Mouse (Mus musculus) layer of hippocampus, postnatal 25 days (tissue): Measurements from ENCODE around the gene Dnaaf2. TPM values are rescaled to one million over a fixed set of nuclear protein-coding genes. Genes with fewer than 3 reads are reported as not detected.

ENCODE experiments used
- DNase-seq, 2 experiments: peaks; one replicate each; pipeline ENCODE4 v3.0.0; 2022; ENCODE audit warnings: mixed read lengths in 2 of 2, low spot score in 1 of 2; ENCODE audit errors: extremely low spot score in 1 of 2
- total RNA-seq, 2 experiments: library from RNA; stranded (reverse); gene quantifications; 2 replicates each; pipeline ENCODE4 v1.2.3; 2021

Gene Dnaaf2
- 1 to 10 TPM; 1.9 to 2.1 TPM for total RNA-seq

DNA sequence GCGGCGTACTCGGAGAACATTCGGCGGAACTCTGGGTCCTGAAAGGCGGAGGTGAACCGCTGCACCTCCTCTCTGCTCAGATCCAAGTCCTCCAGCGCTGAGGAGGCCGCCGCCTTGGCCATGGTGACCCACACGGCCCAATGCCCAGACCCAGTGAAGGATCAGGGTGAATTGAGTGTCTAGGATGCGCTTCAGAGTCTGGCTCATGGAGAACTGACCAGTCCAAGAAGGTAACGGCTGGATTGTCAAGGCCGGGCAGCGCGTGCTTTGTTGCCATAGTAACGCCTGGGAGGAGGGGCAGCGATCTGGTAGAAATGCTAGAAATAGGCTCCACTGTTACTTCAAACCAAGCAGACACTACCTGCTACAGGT lies at the start of gene Dnaaf2:
Gene Dnaaf2, minus strand, starts transcription at position 266 of the 372 bp plus-strand sequence.
- peak in 1 of 2 experiments; percentile 47 for DNase-seq

DNA sequence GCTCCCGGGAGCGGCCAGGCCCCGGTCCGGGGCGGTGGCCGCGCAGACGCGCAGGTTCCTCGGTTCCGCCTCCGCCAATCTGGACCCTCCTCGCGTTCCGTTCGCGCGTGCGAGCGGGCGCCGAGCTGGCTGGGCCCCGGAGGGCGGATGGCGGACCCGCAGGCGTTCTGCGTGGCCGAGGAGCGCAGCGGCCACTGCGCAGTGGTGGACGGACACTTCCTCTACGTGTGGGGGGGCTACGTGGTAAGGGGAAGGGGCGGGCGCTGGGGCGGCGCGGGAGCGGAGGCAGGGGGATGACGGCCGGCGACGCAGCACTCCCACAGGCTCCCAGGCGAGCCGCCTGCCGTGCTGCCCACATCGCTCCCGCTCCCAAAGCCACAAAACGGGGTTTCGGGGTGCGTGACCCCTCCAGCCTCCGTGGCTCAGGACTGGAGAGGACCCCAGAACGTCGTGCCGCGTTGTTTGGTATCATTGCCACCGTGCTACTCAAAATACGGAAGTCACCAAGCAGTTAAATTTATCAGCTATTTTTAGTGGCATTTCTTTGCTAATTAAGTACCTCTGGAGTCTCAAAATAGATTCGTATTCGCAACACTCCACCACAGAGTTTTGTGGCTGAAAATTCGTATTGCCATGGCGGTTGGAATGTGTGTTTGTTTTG lies 43.7 kb upstream of the Dnaaf2 start:
- DNase-seq = peak; percentile 59 to 76

GRCm38 (mm10) chr12:69241405-69241770 lies 43.2 kb upstream of the Dnaaf2 start:
- no peak for DNase-seq

DNA sequence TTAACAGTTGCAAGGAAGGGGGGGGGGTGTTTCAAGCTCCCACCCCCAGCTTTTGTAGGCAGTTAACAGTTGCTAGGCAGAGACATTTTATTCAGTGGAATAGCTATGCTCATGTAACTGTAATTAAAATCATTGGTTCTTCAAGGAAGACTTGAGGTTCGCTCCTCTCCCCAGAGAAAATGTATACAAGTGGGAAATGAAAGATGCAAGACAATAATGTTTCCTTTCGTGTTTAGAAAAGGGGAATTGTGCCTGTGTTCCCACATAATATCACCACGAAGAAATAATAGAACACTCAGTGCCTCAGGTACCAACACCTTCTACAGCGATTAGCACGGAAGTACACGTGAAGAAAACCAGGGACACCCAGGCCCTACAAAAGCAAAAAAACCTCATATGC lies 42.6 kb upstream of the Dnaaf2 start, which contains the start of gene Klhdc1:
Gene Klhdc1, plus strand, starts transcription at position 301 of the 400 bp plus-strand sequence.
- DNase-seq = no peak

DNA sequence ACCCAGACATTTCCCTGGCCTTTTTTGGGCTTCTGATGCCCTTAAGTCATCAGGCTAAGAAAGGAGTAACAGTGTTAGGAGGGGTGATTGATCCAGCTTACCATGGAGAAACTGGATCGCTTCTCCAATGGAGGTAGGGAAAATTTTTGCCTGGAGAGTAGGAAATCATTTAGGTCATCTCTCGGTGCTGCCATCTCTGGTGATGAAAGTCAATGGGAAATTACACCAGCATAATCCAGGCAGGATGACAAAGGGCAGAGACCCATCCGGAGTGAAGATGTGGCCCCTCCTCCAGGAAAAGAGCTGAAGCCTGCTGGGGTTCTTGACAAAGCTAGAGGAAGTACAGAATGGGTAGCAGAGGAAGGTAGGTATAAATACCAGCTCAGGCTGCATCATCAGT lies 40.1 kb upstream of the Dnaaf2 start:
- no peak for DNase-seq

- DNase-seq = no peak
Measured at GRCm38 (mm10) chr12:69235782-69236181, 37.6 kb upstream of the Dnaaf2 start.

- no peak for DNase-seq
Measured at GRCm38 (mm10) chr12:69229251-69229650, 31.0 kb upstream of the Dnaaf2 start.

DNA sequence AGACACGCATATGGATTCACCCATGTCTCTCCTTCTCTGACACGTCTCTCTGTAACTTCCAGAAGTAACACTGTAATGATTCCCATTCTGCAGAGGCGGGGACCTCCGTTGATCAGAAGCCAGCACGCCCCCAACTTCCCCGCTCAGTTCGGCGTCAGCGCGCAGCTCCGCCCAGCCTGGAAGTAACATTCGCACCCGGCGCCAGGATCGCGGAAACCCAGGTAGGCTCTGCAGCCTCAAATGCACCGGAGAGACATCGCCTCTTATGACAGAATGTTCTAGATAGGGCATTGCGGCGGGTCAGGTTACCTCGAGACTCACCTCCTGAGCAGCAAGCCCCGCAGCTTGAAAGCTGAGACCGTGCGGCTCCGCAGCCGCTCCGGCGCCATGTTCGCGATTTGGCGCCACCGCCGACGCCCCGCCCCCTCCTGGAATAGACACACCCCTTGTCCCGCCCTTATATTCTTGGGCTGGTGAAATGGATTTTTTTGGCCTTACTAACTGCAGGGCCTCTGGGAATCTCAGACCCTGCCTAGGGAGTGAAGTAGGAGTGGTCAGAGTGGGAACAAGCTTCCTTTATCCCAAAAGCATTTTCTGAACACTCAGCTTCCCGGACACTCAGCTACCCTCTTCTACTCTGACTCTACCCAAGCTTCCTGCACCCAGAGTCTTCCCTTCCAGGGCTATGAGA lies 29.7 kb upstream of the Dnaaf2 start, which contains the start of gene Pole2:
Gene Pole2, minus strand, starts transcription at position 420 of the 691 bp plus-strand sequence.
- peak; percentile 78 to 81 for DNase-seq

GRCm38 (mm10) chr12:69220613-69221277 lies 22.5 kb upstream of the Dnaaf2 start:
- DNase-seq = no peak

- DNase-seq = no peak
Measured at GRCm38 (mm10) chr12:69216587-69216986, 18.4 kb upstream of the Dnaaf2 start.

DNA sequence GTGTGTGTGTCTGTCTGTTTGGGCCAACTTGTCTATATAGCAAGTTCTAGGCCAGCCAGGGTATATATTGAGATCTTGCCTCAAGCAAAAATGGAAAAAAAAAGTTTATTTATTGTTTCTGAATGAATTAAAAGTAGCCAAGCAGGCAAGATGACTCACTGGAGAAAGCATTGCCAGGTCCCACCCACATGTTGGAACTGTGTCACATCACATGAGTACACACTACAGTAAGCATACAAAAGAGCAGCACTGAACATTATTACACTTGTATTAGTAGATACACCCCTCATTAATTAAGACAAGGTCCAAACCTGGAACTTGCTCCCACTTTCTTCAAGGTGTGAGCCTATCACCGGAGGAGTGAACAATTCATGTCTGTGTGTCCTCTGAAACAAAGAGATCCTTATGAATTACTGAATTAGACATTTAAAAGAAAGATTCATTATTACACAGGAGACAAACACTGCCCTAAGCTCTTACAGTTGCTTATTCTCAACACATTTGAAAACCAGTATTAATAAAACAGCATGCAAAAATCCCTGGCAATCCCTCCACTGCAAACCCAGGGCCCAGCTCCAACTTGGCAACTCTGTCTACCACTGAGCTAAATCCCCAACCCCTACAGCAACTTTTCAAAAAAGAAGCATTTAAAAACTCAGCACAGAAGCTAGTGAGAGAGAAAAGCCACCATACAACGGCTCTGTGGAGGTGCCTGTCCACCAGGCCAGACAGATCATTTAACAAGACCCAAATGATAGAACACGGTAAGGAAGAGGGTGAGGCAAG lies 17.0 kb upstream of the Dnaaf2 start:
- DNase-seq = peak; percentile 19 to 54

GRCm38 (mm10) chr12:69214393-69214792 lies 16.2 kb upstream of the Dnaaf2 start:
- no peak for DNase-seq

DNA sequence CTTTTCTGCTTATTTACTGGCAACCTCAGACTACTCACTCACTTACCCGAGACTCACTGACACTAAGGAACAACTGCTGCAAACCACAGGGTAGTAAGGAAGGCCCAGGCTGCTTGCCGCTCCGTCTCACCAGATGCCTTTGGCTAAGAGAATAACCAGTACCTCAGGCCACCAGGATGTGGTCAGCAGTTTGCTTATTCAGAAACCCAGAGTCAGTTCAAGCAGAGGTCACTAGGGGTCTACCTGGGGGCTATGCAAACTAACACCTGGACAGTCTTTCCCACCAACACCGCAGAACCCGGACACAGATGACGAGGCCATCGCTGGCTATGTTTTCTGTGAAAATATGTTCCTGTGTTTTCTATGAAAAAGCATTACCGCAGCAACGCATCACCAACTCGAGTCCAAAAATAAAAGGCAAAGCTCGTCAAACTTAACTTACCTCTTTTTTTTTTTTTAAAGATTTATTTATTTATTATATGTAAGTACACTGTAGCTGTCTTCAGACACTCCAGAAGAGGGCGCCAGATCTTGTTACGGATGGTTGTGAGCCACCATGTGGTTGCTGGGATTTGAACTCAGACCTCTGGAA lies 15.1 kb upstream of the Dnaaf2 start:
- no peak for DNase-seq

GRCm38 (mm10) chr12:69211057-69211456 lies 12.8 kb upstream of the Dnaaf2 start:
- DNase-seq = no peak

- DNase-seq = no peak
Measured at GRCm38 (mm10) chr12:69210056-69210979, 12.1 kb upstream of the Dnaaf2 start.

DNA sequence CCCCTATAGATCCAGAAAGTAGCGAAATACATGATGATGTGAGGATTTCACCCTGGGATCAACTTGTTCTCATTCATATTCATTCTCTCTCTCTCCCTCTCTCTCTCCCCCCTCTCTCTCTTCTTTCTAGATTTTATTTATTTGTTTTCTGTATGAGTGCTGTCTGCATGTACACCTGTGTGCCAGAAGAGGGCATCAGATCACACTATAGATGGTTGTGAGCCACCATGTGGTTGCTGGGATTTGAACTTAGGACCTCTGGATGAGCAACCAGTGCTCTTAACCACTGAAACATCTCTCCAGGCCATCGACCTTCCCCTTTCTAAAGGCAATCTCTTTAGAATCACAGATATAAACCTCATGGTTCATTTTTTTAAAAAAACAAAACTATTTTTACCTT lies 10.3 kb upstream of the Dnaaf2 start:
- DNase-seq = no peak

- no peak for DNase-seq
Measured at GRCm38 (mm10) chr12:69207926-69208325, 9.7 kb upstream of the Dnaaf2 start.

- DNase-seq = no peak
Measured at GRCm38 (mm10) chr12:69207396-69207795, 9.2 kb upstream of the Dnaaf2 start.
